Mouse (Mus musculus): Measurements from ENCODE around the gene Agpat3.

Agpat3 gene

GRCm38 (mm10) chr10:78246725-78247124, 105.6 kb downstream of the Agpat3 start:
- no peak for DNase-seq

GRCm38 (mm10) chr10:78245225-78245547, 107.1 kb downstream of the Agpat3 start:
- DNase-seq, result no peak

GRCm38 (mm10) chr10:78244438-78245224, 107.7 kb downstream of the Agpat3 start, which contains the start of gene Trappc10:
Trappc10 (minus strand) TSS chr10:78244641.
- DNase-seq, result peak; percentile 90

GRCm38 (mm10) chr10:78244058-78244437, 108.2 kb downstream of the Agpat3 start:
- peak; percentile 53 for DNase-seq

GRCm38 (mm10) chr10:78238926-78239325, 113.4 kb downstream of the Agpat3 start:
- DNase-seq, result no peak

- DNase-seq, result no peak
Measured at GRCm38 (mm10) chr10:78238297-78238696, 114.0 kb downstream of the Agpat3 start.

- no peak for DNase-seq
Measured at GRCm38 (mm10) chr10:78237809-78238208, 114.5 kb downstream of the Agpat3 start.

GRCm38 (mm10) chr10:78236885-78237629, 115.2 kb downstream of the Agpat3 start:
- DNase-seq, result no peak

GRCm38 (mm10) chr10:78233756-78234155, 118.5 kb downstream of the Agpat3 start:
- peak; percentile 80 for DNase-seq

GRCm38 (mm10) chr10:78233161-78233560, 119.1 kb downstream of the Agpat3 start:
- DNase-seq, result peak; percentile 63

- no peak for DNase-seq
Measured at GRCm38 (mm10) chr10:78232301-78232980, 119.8 kb downstream of the Agpat3 start.

- no peak for DNase-seq
Measured at GRCm38 (mm10) chr10:78228560-78228928, 123.7 kb downstream of the Agpat3 start.

- DNase-seq, result peak; percentile 36
Measured at GRCm38 (mm10) chr10:78227875-78228559, 124.3 kb downstream of the Agpat3 start.

GRCm38 (mm10) chr10:78224136-78224535, 128.2 kb downstream of the Agpat3 start:
- DNase-seq, result no peak

- DNase-seq, result no peak
Measured at GRCm38 (mm10) chr10:78222908-78223307, 129.4 kb downstream of the Agpat3 start.

GRCm38 (mm10) chr10:78221315-78221714, 131.0 kb downstream of the Agpat3 start:
- DNase-seq, result no peak

- no peak for DNase-seq
Measured at GRCm38 (mm10) chr10:78219528-78219927, 132.8 kb downstream of the Agpat3 start.

Measured in kidney, adult 9 months (tissue).